9 mouse cellular contexts compared by ENCODE assay signal in the genomic region with DNA sequence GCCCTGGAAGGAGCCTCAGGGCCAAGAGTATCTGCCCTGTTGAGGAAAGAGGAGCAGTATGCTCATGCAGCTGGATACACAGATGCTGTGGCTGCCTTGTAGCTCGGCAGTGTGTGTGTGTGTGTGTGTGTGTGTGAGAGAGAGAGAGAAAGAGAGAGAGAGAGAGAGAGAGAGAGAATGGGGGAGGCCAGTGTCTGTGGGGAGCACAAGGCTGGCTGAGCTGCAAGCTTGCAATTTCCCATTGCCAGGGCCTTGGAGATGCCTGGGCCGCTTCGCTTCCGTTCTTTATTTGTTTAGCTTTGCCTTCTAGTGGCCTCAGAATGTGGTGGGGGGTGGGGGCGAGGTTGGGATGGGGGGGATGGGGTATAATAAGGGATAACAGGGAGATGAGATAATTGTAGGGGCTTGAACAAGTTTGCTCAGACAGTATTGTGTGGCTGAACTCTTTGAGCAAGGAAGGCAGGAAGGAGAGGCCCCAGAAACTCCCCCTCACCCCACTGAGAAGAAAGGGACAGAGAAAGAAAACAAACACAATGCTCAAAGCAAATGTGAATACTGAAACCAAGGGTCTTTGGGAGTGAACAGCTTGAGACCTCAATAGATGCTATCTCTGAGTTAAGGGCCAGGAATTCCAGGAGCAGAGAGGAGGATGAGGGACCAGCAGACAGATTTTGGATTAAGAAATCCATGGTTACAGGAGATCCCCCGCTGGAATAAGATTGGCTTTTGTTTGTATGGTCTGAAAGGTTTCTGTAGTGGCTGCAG. TPM values are rescaled to one million over a fixed set of nuclear protein-coding genes. Genes with fewer than 3 reads are reported as not detected.
DNase-seq lines count a peak whose midpoint lies in the region; ATAC-seq lines count a peak whose summit lies in the region.
"Had no signal": no experiment of that assay in that cellular context is flagged by ENCODE, and none has a peak within 500 bp of the region (broad histone marks: within the 10 kb centered on the region; RNA-seq: fewer than 3 reads in every experiment).

No protein-coding gene starts in this region.

- H3K36me3 ChIP-seq in heart, embryonic 16.5 days (ENCODE audit: control insufficient read depth, insufficient read depth), result no peaks in the 10 kb centered on the region
- 0 out of 2 replicates have a peak, but pooled peaks cover 6% of the 10 kb centered on the region for H3K36me3 ChIP-seq in hindbrain, embryonic 10.5 days
- H3K36me3 ChIP-seq in midbrain, embryonic 15.5 days (replicated peaks), result no peaks in the 10 kb centered on the region
- H3K36me3 ChIP-seq: heart, embryonic 15.5 days had no signal

- H3K9me3 ChIP-seq in heart, embryonic 16.5 days (replicated peaks; ENCODE audit: control insufficient read depth, low read length), result 0 out of 2 replicates have a peak, but pooled peaks cover 4% of the 10 kb centered on the region
- peaks cover 12% of the 10 kb centered on the region; the same call in 1 of the 2 replicates for H3K9me3 ChIP-seq in hindbrain, embryonic 10.5 days
- no peaks in the 10 kb centered on the region for H3K9me3 ChIP-seq in midbrain, embryonic 15.5 days
- H3K9me3 ChIP-seq: heart, embryonic 15.5 days had no signal

- no peak overlapping the region for H3K4me2 ChIP-seq in heart, embryonic 16.5 days (ENCODE audit: low read depth, low read length)
- no peak overlapping the region for H3K4me2 ChIP-seq in midbrain, embryonic 15.5 days
- H3K4me2 ChIP-seq: heart, embryonic 15.5 days had no signal

- no peak overlapping the region for H3K9ac ChIP-seq in heart, embryonic 16.5 days (ENCODE audit: low read length)
- H3K9ac ChIP-seq in midbrain, embryonic 15.5 days, result no peak overlapping the region
- H3K9ac ChIP-seq: heart, embryonic 15.5 days had no signal

- no peak for DNase-seq in heart, adult 18-20 months
- peak; percentile 62 for DNase-seq in embryo, embryonic 10.5 days (ENCODE audit: low spot score)
- peak; percentile 53 for DNase-seq in hindbrain, embryonic 10.5 days (ENCODE audit: low spot score)
- DNase-seq in thymus, postnatal 4 days, result no peak
- no peak for DNase-seq in adrenal gland, adult 8-10 months
- no peak for DNase-seq in testis, postnatal 10 days (ENCODE audit: low spot score)

- H3K4me3 ChIP-seq in heart, embryonic 16.5 days (ENCODE audit: low read length), result no peak overlapping the region
- H3K4me3 ChIP-seq in hindbrain, embryonic 10.5 days, result no peak overlapping the region
- no peak overlapping the region for H3K4me3 ChIP-seq in midbrain, embryonic 15.5 days
- H3K4me3 ChIP-seq: heart, embryonic 15.5 days had no signal

- no peaks in the 10 kb centered on the region for H3K27me3 ChIP-seq in heart, embryonic 16.5 days (ENCODE audit: control insufficient read depth, insufficient read depth, low read length)
- H3K27me3 ChIP-seq in hindbrain, embryonic 10.5 days (ENCODE audit: insufficient read depth, poor library complexity, severe bottlenecking), result peaks cover under 1% of the 10 kb centered on the region; the same call in 1 of the 2 replicates
- no peaks in the 10 kb centered on the region for H3K27me3 ChIP-seq in midbrain, embryonic 15.5 days (replicated peaks)
- H3K27me3 ChIP-seq: heart, embryonic 15.5 days had no signal

- H3K27ac ChIP-seq in heart, embryonic 16.5 days (ENCODE audit: low read length), result no peak overlapping the region
- H3K27ac ChIP-seq in hindbrain, embryonic 10.5 days, result peak overlapping the region; percentile 85
- peak overlapping the region; percentile 17 for H3K27ac ChIP-seq in midbrain, embryonic 15.5 days
- H3K27ac ChIP-seq: heart, embryonic 15.5 days had no signal

- peaks cover 8% of the 10 kb centered on the region; the same call in 1 of the 2 replicates for H3K4me1 ChIP-seq in heart, embryonic 16.5 days (ENCODE audit: control insufficient read depth, insufficient read depth, low read length)
- H3K4me1 ChIP-seq in hindbrain, embryonic 10.5 days (replicated peaks), result peaks cover 34% of the 10 kb centered on the region
- H3K4me1 ChIP-seq in midbrain, embryonic 15.5 days, result peaks cover 16% of the 10 kb centered on the region

- 0 out of 2 replicates have a peak, but pooled peaks have one; percentile 10 for ATAC-seq in heart, embryonic 16.5 days (replicated peaks; ENCODE audit: extremely low read depth, insufficient read depth, low FRiP score)
- peak; percentile 70 for ATAC-seq in midbrain, embryonic 15.5 days (replicated peaks)

- 30% methylated on average over 6 of the region's 6 CpGs for WGBS in heart, embryonic 16.5 days
- WGBS in hindbrain, embryonic 10.5 days, result 4% methylated on average over 6 of the region's 6 CpGs
- 7% methylated on average over 6 of the region's 6 CpGs for WGBS in midbrain, embryonic 15.5 days

RNA-seq across cellular contexts. Expression of a gene that starts 10.5 kb away (rescaled TPM):
- 43.3 and 58.6 TPM in 2 replicates for polyA plus RNA-seq in heart, embryonic 16.5 days (2015; fragmentation: Nextera tagmentation; extraction: Ambion mirVana)
- under 1 TPM; 0.37 to 0.51 TPM for total RNA-seq in heart, adult 18-20 months (2021)
- polyA plus RNA-seq in hindbrain, embryonic 10.5 days (2016; fragmentation: Nextera tagmentation; extraction: Ambion mirVana), result 493 and 750 TPM in 2 replicates
- 329 and 430 TPM in 2 replicates for polyA plus RNA-seq in midbrain, embryonic 15.5 days (2015; fragmentation: Nextera tagmentation; extraction: Ambion mirVana)
- total RNA-seq in adrenal gland, adult 8-10 months (2022), result 1 to 10 TPM; 2.4 to 4.0 (median 2.6) TPM

Comparison
In these comparisons a context has a peak if more than half of its experiments do, and no peak if none do; other contexts are left out.
1. DNase-seq: peak in embryo, embryonic 10.5 days (single experiment) and hindbrain, embryonic 10.5 days (single experiment); none in heart, adult 18-20 months (0 of 2), thymus, postnatal 4 days (single experiment), adrenal gland, adult 8-10 months (single experiment) and testis, postnatal 10 days (single experiment).